Mouse (Mus musculus): Measurements from ENCODE around the gene Kcnj4. TPM values are rescaled to one million over a fixed set of nuclear protein-coding genes. Genes with fewer than 3 reads are reported as not detected.

Gene Kcnj4
- polyA plus RNA-seq, 2 experiments: not detected

- DNase-seq (ENCODE audit: low read depth in 3 of 3, low spot score in 3 of 3) (no peak), ATAC-seq (ENCODE audit: insufficient read depth) (no peak)
- H3K27ac ChIP-seq: no peak overlapping the region
- 56% methylated on average over 18 of the region's 18 CpGs for WGBS (ENCODE audit: insufficient replicate concordance)
- H3K4me2 ChIP-seq (ENCODE audit: low read depth): no peak overlapping the region
- no peaks in the 10 kb centered on the region for H3K36me3 ChIP-seq (replicated peaks; ENCODE audit: control insufficient read depth, insufficient read depth, low read depth)
- H3K4me1 ChIP-seq (replicated peaks; ENCODE audit: control insufficient read depth in 2 of 2, insufficient read depth in 2 of 2, low read length in 1 of 2): no peaks in the 10 kb centered on the region
- TF ChIP-seq EP300 (IDR thresholded peaks at IDR 0.05; ENCODE audit: low read depth) (no peak), CTCF (IDR thresholded peaks at IDR 0.05; ENCODE audit: low read depth) (no peak)
- H3K9me3 ChIP-seq (ENCODE audit: control insufficient read depth, low read length): no peaks in the 10 kb centered on the region
- no peak overlapping the region for H3K9ac ChIP-seq (replicated peaks)
- H3K4me3 ChIP-seq (ENCODE audit: insufficient read depth in 1 of 2, low read depth in 2 of 2, low read length in 2 of 2): no peak overlapping the region
- H3K27me3 ChIP-seq (ENCODE audit: control insufficient read depth, insufficient read depth, low read length): no peaks in the 10 kb centered on the region
Measured at GRCm38 (mm10) chr15:79493527-79493926, 11.5 kb downstream of the Kcnj4 start.

- H3K4me1 ChIP-seq (replicated peaks; ENCODE audit: control insufficient read depth in 2 of 2, insufficient read depth in 2 of 2, low read length in 1 of 2): no peaks in the 10 kb centered on the region
- H3K9me3 ChIP-seq (ENCODE audit: control insufficient read depth, low read length): no peaks in the 10 kb centered on the region
- H3K27ac ChIP-seq: no peak overlapping the region
- WGBS (ENCODE audit: insufficient replicate concordance): 58% methylated on average over 11 of the region's 11 CpGs
- ATAC-seq (ENCODE audit: insufficient read depth) (no peak), DNase-seq (ENCODE audit: low read depth in 3 of 3, low spot score in 3 of 3) (no peak)
- TF ChIP-seq EP300 (IDR thresholded peaks at IDR 0.05; ENCODE audit: low read depth): no peak
- no peak for TF ChIP-seq CTCF (IDR thresholded peaks at IDR 0.05; ENCODE audit: low read depth)
- no peak overlapping the region for H3K4me3 ChIP-seq (ENCODE audit: insufficient read depth in 1 of 2, low read depth in 2 of 2, low read length in 2 of 2)
- no peaks in the 10 kb centered on the region for H3K36me3 ChIP-seq (replicated peaks; ENCODE audit: control insufficient read depth, insufficient read depth, low read depth)
- H3K4me2 ChIP-seq (ENCODE audit: low read depth): no peak overlapping the region
- no peak overlapping the region for H3K9ac ChIP-seq (replicated peaks)
- no peaks in the 10 kb centered on the region for H3K27me3 ChIP-seq (ENCODE audit: control insufficient read depth, insufficient read depth, low read length)
Measured at GRCm38 (mm10) chr15:79489463-79489862, 15.6 kb downstream of the Kcnj4 start.

- Histone ChIP-seq H3K9me3 (ENCODE audit: control insufficient read depth, low read length) (no peaks in the 10 kb centered on the region), H3K36me3 (replicated peaks; ENCODE audit: control insufficient read depth, insufficient read depth, low read depth) (no peaks in the 10 kb centered on the region), H3K27me3 (ENCODE audit: control insufficient read depth, insufficient read depth, low read length) (no peaks in the 10 kb centered on the region; the same call in 1 of the 2 replicates), H3K9ac (replicated peaks) (no peak overlapping the region), H3K4me3 (ENCODE audit: insufficient read depth in 1 of 2, low read depth in 2 of 2, low read length in 2 of 2) (no peak overlapping the region), H3K4me2 (ENCODE audit: low read depth) (no peak overlapping the region), H3K27ac (no peak overlapping the region), H3K4me1 (replicated peaks; ENCODE audit: control insufficient read depth in 2 of 2, insufficient read depth in 2 of 2, low read length in 1 of 2) (no peaks in the 10 kb centered on the region)
- ATAC-seq (ENCODE audit: insufficient read depth) (no peak), DNase-seq (ENCODE audit: low read depth in 3 of 3, low spot score in 3 of 3) (no peak)
- 19% methylated on average over 15 of the region's 15 CpGs for WGBS (ENCODE audit: insufficient replicate concordance)
- TF ChIP-seq CTCF (IDR thresholded peaks at IDR 0.05; ENCODE audit: low read depth): no peak
- TF ChIP-seq EP300 (IDR thresholded peaks at IDR 0.05; ENCODE audit: low read depth): no peak
Measured at GRCm38 (mm10) chr15:79481181-79481688, 23.8 kb downstream of the Kcnj4 start.

- DNase-seq (ENCODE audit: low read depth in 3 of 3, low spot score in 3 of 3) (no peak), ATAC-seq (ENCODE audit: insufficient read depth) (no peak)
- no peaks in the 10 kb centered on the region for H3K4me1 ChIP-seq (replicated peaks; ENCODE audit: control insufficient read depth in 2 of 2, insufficient read depth in 2 of 2, low read length in 1 of 2)
- TF ChIP-seq EP300 (IDR thresholded peaks at IDR 0.05; ENCODE audit: low read depth) (no peak), CTCF (IDR thresholded peaks at IDR 0.05; ENCODE audit: low read depth) (no peak)
- no peak overlapping the region for H3K4me3 ChIP-seq (ENCODE audit: insufficient read depth in 1 of 2, low read depth in 2 of 2, low read length in 2 of 2)
- no peak overlapping the region for H3K9ac ChIP-seq (replicated peaks)
- no peak overlapping the region for H3K4me2 ChIP-seq (ENCODE audit: low read depth)
- no peaks in the 10 kb centered on the region; the same call in 1 of the 2 replicates for H3K27me3 ChIP-seq (ENCODE audit: control insufficient read depth, insufficient read depth, low read length)
- 47% methylated on average over 6 of the region's 6 CpGs for WGBS (ENCODE audit: insufficient replicate concordance)
- H3K36me3 ChIP-seq (replicated peaks; ENCODE audit: control insufficient read depth, insufficient read depth, low read depth): no peaks in the 10 kb centered on the region
- H3K27ac ChIP-seq: no peak overlapping the region
- no peaks in the 10 kb centered on the region for H3K9me3 ChIP-seq (ENCODE audit: control insufficient read depth, low read length)
Measured at GRCm38 (mm10) chr15:79477227-79477626, 27.8 kb downstream of the Kcnj4 start.

- Histone ChIP-seq H3K27me3 (ENCODE audit: control insufficient read depth, insufficient read depth, low read length) (no peaks in the 10 kb centered on the region), H3K9ac (replicated peaks) (no peak overlapping the region), H3K9me3 (ENCODE audit: control insufficient read depth, low read length) (no peaks in the 10 kb centered on the region), H3K27ac (no peak overlapping the region), H3K4me1 (replicated peaks; ENCODE audit: control insufficient read depth in 2 of 2, insufficient read depth in 2 of 2, low read length in 1 of 2) (no peaks in the 10 kb centered on the region), H3K36me3 (replicated peaks; ENCODE audit: control insufficient read depth, insufficient read depth, low read depth) (no peaks in the 10 kb centered on the region), H3K4me3 (ENCODE audit: insufficient read depth in 1 of 2, low read depth in 2 of 2, low read length in 2 of 2) (no peak overlapping the region), H3K4me2 (ENCODE audit: low read depth) (no peak overlapping the region)
- DNase-seq (ENCODE audit: low read depth in 3 of 3, low spot score in 3 of 3) (no peak), ATAC-seq (ENCODE audit: insufficient read depth) (no peak)
- TF ChIP-seq CTCF (IDR thresholded peaks at IDR 0.05; ENCODE audit: low read depth) (peak; percentile 20; the same call in 1 of the 2 replicates), EP300 (IDR thresholded peaks at IDR 0.05; ENCODE audit: low read depth) (no peak)
- 51% methylated on average over 12 of the region's 12 CpGs for WGBS (ENCODE audit: insufficient replicate concordance)
Measured at GRCm38 (mm10) chr15:79473638-79474355, 31.2 kb downstream of the Kcnj4 start.

Data from liver, embryonic 14.5 days (tissue).